Mouse (Mus musculus) mouse embryonic stem cell (cell line): ENCODE results near the gene Rbm20.

Source experiments
- in situ Hi-C, 2 experiments: fragments of 300-500 bp; cut with MboI; formaldehyde crosslinking; loops; 1 replicate in 1 of 2; 3 replicates in 1 of 2; pipeline ENCODE4 v1.14.3; 2019 to 2020; ENCODE audit warnings: low sequenced_read_pairs in 2 of 2, low pct_unique_long_range_greater_than_20kb in 1 of 2, mixed read lengths in 1 of 2; ENCODE audit not compliant: unreplicated experiment in 1 of 2

Gene Rbm20

GRCm38 (mm10) chr19:53708401-53708800 lies 31.3 kb downstream of the Rbm20 start:
- in situ Hi-C loops, result no loop called here

GRCm38 (mm10) chr19:53710861-53711260 lies 33.8 kb downstream of the Rbm20 start:
- in situ Hi-C loops, result no loop called here

GRCm38 (mm10) chr19:53711261-53711890 lies 34.3 kb downstream of the Rbm20 start:
- in situ Hi-C loops, result no loop called here

- in situ Hi-C loops, result no loop called here
These were observed 35.4 kb downstream of the Rbm20 start for GRCm38 (mm10) chr19:53712297-53713025.

- in situ Hi-C loops, result no loop called here
These were observed 36.3 kb downstream of the Rbm20 start for GRCm38 (mm10) chr19:53713364-53713763.

GRCm38 (mm10) chr19:53716469-53716868 lies 39.4 kb downstream of the Rbm20 start:
- in situ Hi-C loops, result no loop called here

GRCm38 (mm10) chr19:53717364-53717763 lies 40.3 kb downstream of the Rbm20 start:
- in situ Hi-C loops, result no loop called here

- in situ Hi-C loops, result no loop called here
These were observed 45.1 kb downstream of the Rbm20 start for GRCm38 (mm10) chr19:53722186-53722585.

GRCm38 (mm10) chr19:53724053-53724452 lies 46.9 kb downstream of the Rbm20 start:
- in situ Hi-C loops, result no loop called here

GRCm38 (mm10) chr19:53726340-53726739 lies 49.2 kb downstream of the Rbm20 start:
- in situ Hi-C loops, result loop anchor here in 1 of 2 experiments (25.0 kb wide), 1 partner anchor 339 kb away; the partner anchor contains the start of gene Smndc1

GRCm38 (mm10) chr19:53726755-53727154 lies 49.6 kb downstream of the Rbm20 start:
- in situ Hi-C loops, result loop anchor here in 1 of 2 experiments (25.0 kb wide), 1 partner anchor 339 kb away; the partner anchor contains the start of gene Smndc1

- in situ Hi-C loops, result loop anchor here in 1 of 2 experiments (25.0 kb wide), 1 partner anchor 340 kb away; the partner anchor contains the start of gene Smndc1
These were observed 50.2 kb downstream of the Rbm20 start for GRCm38 (mm10) chr19:53727277-53727676.

GRCm38 (mm10) chr19:53727886-53728669 lies 51.0 kb downstream of the Rbm20 start:
- in situ Hi-C loops, result loop anchor here in 1 of 2 experiments (25.0 kb wide), 1 partner anchor 341 kb away; the partner anchor contains the start of gene Smndc1

- in situ Hi-C loops, result loop anchor here in 1 of 2 experiments (10.0 to 25.0 kb wide), 2 partner anchors 75 to 343 kb away; partner anchors contain the start of gene Smndc1
These were observed 52.8 kb downstream of the Rbm20 start for GRCm38 (mm10) chr19:53729919-53730318.

GRCm38 (mm10) chr19:53731761-53732201 lies 54.7 kb downstream of the Rbm20 start:
- in situ Hi-C loops, result loop anchor here in 1 of 2 experiments (10.0 to 25.0 kb wide), 2 partner anchors 77 to 344 kb away; partner anchors contain the start of gene Smndc1

GRCm38 (mm10) chr19:53734845-53735244 lies 57.7 kb downstream of the Rbm20 start:
- in situ Hi-C loops, result loop anchor here in 1 of 2 experiments (10.0 to 25.0 kb wide), 2 partner anchors 80 to 348 kb away; partner anchors contain the start of gene Smndc1

GRCm38 (mm10) chr19:53738701-53739131 lies 61.6 kb downstream of the Rbm20 start:
- in situ Hi-C loops, result loop anchor here in 1 of 2 experiments (10.0 to 25.0 kb wide), 2 partner anchors 84 to 351 kb away; partner anchors contain the start of gene Smndc1

GRCm38 (mm10) chr19:53739570-53740266 lies 62.6 kb downstream of the Rbm20 start:
- in situ Hi-C loops, result loop anchor here in 1 of 2 experiments (10.0 to 25.0 kb wide), 2 partner anchors 85 to 352 kb away; partner anchors contain the start of gene Smndc1
